Mouse (Mus musculus): ENCODE measurements around the gene 2010111I01Rik.

GRCm38 (mm10) chr13:63223026-63223770 lies 258.5 kb downstream of the 2010111I01Rik start:
- TF ChIP-seq MAFK (IDR thresholded peaks at IDR 0.05; ENCODE audit: insufficient read depth, low read depth, low read length) (no peak), CHD2 (IDR thresholded peaks at IDR 0.05; ENCODE audit: low read depth, low read length) (no peak), HCFC1 (IDR thresholded peaks at IDR 0.05; ENCODE audit: borderline replicate concordance, insufficient read depth, low read length) (no peak), ZC3H11A (IDR thresholded peaks at IDR 0.05; ENCODE audit: borderline replicate concordance, low read depth, low read length) (no peak)
